Mouse (Mus musculus): ENCODE results near the gene Chrne. TPM values are rescaled to one million over a fixed set of nuclear protein-coding genes. Genes with fewer than 3 reads are reported as not detected.

The Chrne gene
- total and polyA plus RNA-seq, 3 experiments = not detected

GRCm38 (mm10) chr11:70585457-70585856 lies 33.6 kb downstream of the Chrne start:
- H3K36me3 ChIP-seq (replicated peaks) = peaks cover 73% of the 10 kb centered on the region
- DNase-seq (ENCODE audit: low spot score) = no peak
- no peaks in the 10 kb centered on the region for H3K9me3 ChIP-seq (replicated peaks)
- no peak for TF ChIP-seq GATA2 (IDR thresholded peaks at IDR 0.05; ENCODE audit: borderline replicate concordance, low read depth, low read length)
- no peak for TF ChIP-seq POLR2AphosphoS5 (IDR thresholded peaks at IDR 0.05; ENCODE audit: insufficient replicate concordance, low read depth, low read length)
- TF ChIP-seq GATA1 (IDR thresholded peaks at IDR 0.05; ENCODE audit: borderline replicate concordance, low read length) = no peak
- TF ChIP-seq TAL1 (conservative IDR thresholded peaks at IDR 0.05; ENCODE audit: low read depth, low read length) = no peak
- no peak for TF ChIP-seq CTCF (IDR thresholded peaks at IDR 0.05; ENCODE audit: low read depth, low read length)
- H3K4me3 ChIP-seq (ENCODE audit: low read depth, low read length) = no peak overlapping the region
- ATAC-seq (ENCODE audit: extremely low read depth, insufficient number of reproducible peaks, low FRiP score, poor library complexity, severe bottlenecking) = no peak
- no peaks in the 10 kb centered on the region for H3K27me3 ChIP-seq (ENCODE audit: insufficient read depth, low read length)
- peaks cover 10% of the 10 kb centered on the region for H3K4me1 ChIP-seq (ENCODE audit: insufficient read depth, low read depth, low read length)

- Histone ChIP-seq H3K4me1 (ENCODE audit: insufficient read depth, low read depth, low read length) (peaks cover 26% of the 10 kb centered on the region), H3K36me3 (replicated peaks) (peaks cover 83% of the 10 kb centered on the region), H3K27me3 (ENCODE audit: insufficient read depth, low read length) (no peaks in the 10 kb centered on the region), H3K4me3 (ENCODE audit: low read depth, low read length) (no peak overlapping the region), H3K9me3 (replicated peaks) (no peaks in the 10 kb centered on the region)
- no peak for DNase-seq (ENCODE audit: low spot score)
- ATAC-seq (ENCODE audit: extremely low read depth, insufficient number of reproducible peaks, low FRiP score, poor library complexity, severe bottlenecking) = no peak
- TF ChIP-seq POLR2AphosphoS5 (IDR thresholded peaks at IDR 0.05; ENCODE audit: insufficient replicate concordance, low read depth, low read length) = no peak
- TF ChIP-seq CTCF (IDR thresholded peaks at IDR 0.05; ENCODE audit: low read depth, low read length) = no peak
- TF ChIP-seq TAL1 (conservative IDR thresholded peaks at IDR 0.05; ENCODE audit: low read depth, low read length) = no peak
- TF ChIP-seq GATA2 (IDR thresholded peaks at IDR 0.05; ENCODE audit: borderline replicate concordance, low read depth, low read length) = no peak
- no peak for TF ChIP-seq GATA1 (IDR thresholded peaks at IDR 0.05; ENCODE audit: borderline replicate concordance, low read length)
These were observed 35.2 kb downstream of the Chrne start for GRCm38 (mm10) chr11:70583775-70584174.

- TF ChIP-seq GATA2 (IDR thresholded peaks at IDR 0.05; ENCODE audit: borderline replicate concordance, low read depth, low read length) (no peak), GATA1 (IDR thresholded peaks at IDR 0.05; ENCODE audit: borderline replicate concordance, low read length) (no peak), POLR2AphosphoS5 (IDR thresholded peaks at IDR 0.05; ENCODE audit: insufficient replicate concordance, low read depth, low read length) (no peak), TAL1 (conservative IDR thresholded peaks at IDR 0.05; ENCODE audit: low read depth, low read length) (no peak), CTCF (IDR thresholded peaks at IDR 0.05; ENCODE audit: low read depth, low read length) (no peak)
- Histone ChIP-seq H3K27me3 (ENCODE audit: insufficient read depth, low read length) (no peaks in the 10 kb centered on the region), H3K4me1 (ENCODE audit: insufficient read depth, low read depth, low read length) (peaks cover 26% of the 10 kb centered on the region), H3K36me3 (replicated peaks) (peaks cover 81% of the 10 kb centered on the region), H3K9me3 (replicated peaks) (no peaks in the 10 kb centered on the region), H3K4me3 (ENCODE audit: low read depth, low read length) (no peak overlapping the region)
- no peak for DNase-seq (ENCODE audit: low spot score)
- no peak for ATAC-seq (ENCODE audit: extremely low read depth, insufficient number of reproducible peaks, low FRiP score, poor library complexity, severe bottlenecking)
These were observed 35.8 kb downstream of the Chrne start for GRCm38 (mm10) chr11:70583022-70583714.

- no peak for TF ChIP-seq POLR2AphosphoS5 (IDR thresholded peaks at IDR 0.05; ENCODE audit: insufficient replicate concordance, low read depth, low read length)
- TF ChIP-seq CTCF (IDR thresholded peaks at IDR 0.05; ENCODE audit: low read depth, low read length) = no peak
- TF ChIP-seq GATA2 (IDR thresholded peaks at IDR 0.05; ENCODE audit: borderline replicate concordance, low read depth, low read length) = no peak
- no peaks in the 10 kb centered on the region for H3K9me3 ChIP-seq (replicated peaks)
- peaks cover 79% of the 10 kb centered on the region for H3K36me3 ChIP-seq (replicated peaks)
- DNase-seq (ENCODE audit: low spot score) (no peak), ATAC-seq (ENCODE audit: extremely low read depth, insufficient number of reproducible peaks, low FRiP score, poor library complexity, severe bottlenecking) (no peak)
- no peaks in the 10 kb centered on the region for H3K27me3 ChIP-seq (ENCODE audit: insufficient read depth, low read length)
- H3K4me3 ChIP-seq (ENCODE audit: low read depth, low read length) = no peak overlapping the region
- H3K4me1 ChIP-seq (ENCODE audit: insufficient read depth, low read depth, low read length) = peaks cover 26% of the 10 kb centered on the region
These were observed 36.8 kb downstream of the Chrne start for GRCm38 (mm10) chr11:70582196-70582595.

GRCm38 (mm10) chr11:70580921-70581320 lies 38.1 kb downstream of the Chrne start:
- ATAC-seq (ENCODE audit: extremely low read depth, insufficient number of reproducible peaks, low FRiP score, poor library complexity, severe bottlenecking) (no peak), DNase-seq (ENCODE audit: low spot score) (no peak)
- peaks cover 81% of the 10 kb centered on the region for H3K36me3 ChIP-seq (replicated peaks)
- no peak overlapping the region for H3K4me3 ChIP-seq (ENCODE audit: low read depth, low read length)
- H3K9me3 ChIP-seq (replicated peaks) = no peaks in the 10 kb centered on the region
- TF ChIP-seq GATA2 (IDR thresholded peaks at IDR 0.05; ENCODE audit: borderline replicate concordance, low read depth, low read length) (no peak), GATA1 (IDR thresholded peaks at IDR 0.05; ENCODE audit: borderline replicate concordance, low read length) (no peak), TAL1 (conservative IDR thresholded peaks at IDR 0.05; ENCODE audit: low read depth, low read length) (no peak), POLR2AphosphoS5 (IDR thresholded peaks at IDR 0.05; ENCODE audit: insufficient replicate concordance, low read depth, low read length) (no peak), CTCF (IDR thresholded peaks at IDR 0.05; ENCODE audit: low read depth, low read length) (no peak)
- peaks cover 34% of the 10 kb centered on the region for H3K4me1 ChIP-seq (ENCODE audit: insufficient read depth, low read depth, low read length)
- H3K27me3 ChIP-seq (ENCODE audit: insufficient read depth, low read length) = no peaks in the 10 kb centered on the region

- DNase-seq (ENCODE audit: low spot score) (no peak), ATAC-seq (ENCODE audit: extremely low read depth, insufficient number of reproducible peaks, low FRiP score, poor library complexity, severe bottlenecking) (no peak)
- Histone ChIP-seq H3K36me3 (replicated peaks) (peaks cover 76% of the 10 kb centered on the region), H3K4me3 (ENCODE audit: low read depth, low read length) (no peak overlapping the region), H3K9me3 (replicated peaks) (no peaks in the 10 kb centered on the region), H3K4me1 (ENCODE audit: insufficient read depth, low read depth, low read length) (peaks cover 32% of the 10 kb centered on the region), H3K27me3 (ENCODE audit: insufficient read depth, low read length) (no peaks in the 10 kb centered on the region)
- TF ChIP-seq GATA1 (IDR thresholded peaks at IDR 0.05; ENCODE audit: borderline replicate concordance, low read length) (no peak), TAL1 (conservative IDR thresholded peaks at IDR 0.05; ENCODE audit: low read depth, low read length) (no peak), CTCF (IDR thresholded peaks at IDR 0.05; ENCODE audit: low read depth, low read length) (no peak), GATA2 (IDR thresholded peaks at IDR 0.05; ENCODE audit: borderline replicate concordance, low read depth, low read length) (no peak), POLR2AphosphoS5 (IDR thresholded peaks at IDR 0.05; ENCODE audit: insufficient replicate concordance, low read depth, low read length) (no peak)
These were observed 38.7 kb downstream of the Chrne start for GRCm38 (mm10) chr11:70580358-70580720.

Data from G1E (cell line).